Mouse (Mus musculus): ENCODE results near the gene Crym. TPM values are rescaled to one million over a fixed set of nuclear protein-coding genes. Genes with fewer than 3 reads are reported as not detected.

Crym gene
- polyA plus RNA-seq, 1 experiment from 2014 or later: 94.2 TPM

DNA sequence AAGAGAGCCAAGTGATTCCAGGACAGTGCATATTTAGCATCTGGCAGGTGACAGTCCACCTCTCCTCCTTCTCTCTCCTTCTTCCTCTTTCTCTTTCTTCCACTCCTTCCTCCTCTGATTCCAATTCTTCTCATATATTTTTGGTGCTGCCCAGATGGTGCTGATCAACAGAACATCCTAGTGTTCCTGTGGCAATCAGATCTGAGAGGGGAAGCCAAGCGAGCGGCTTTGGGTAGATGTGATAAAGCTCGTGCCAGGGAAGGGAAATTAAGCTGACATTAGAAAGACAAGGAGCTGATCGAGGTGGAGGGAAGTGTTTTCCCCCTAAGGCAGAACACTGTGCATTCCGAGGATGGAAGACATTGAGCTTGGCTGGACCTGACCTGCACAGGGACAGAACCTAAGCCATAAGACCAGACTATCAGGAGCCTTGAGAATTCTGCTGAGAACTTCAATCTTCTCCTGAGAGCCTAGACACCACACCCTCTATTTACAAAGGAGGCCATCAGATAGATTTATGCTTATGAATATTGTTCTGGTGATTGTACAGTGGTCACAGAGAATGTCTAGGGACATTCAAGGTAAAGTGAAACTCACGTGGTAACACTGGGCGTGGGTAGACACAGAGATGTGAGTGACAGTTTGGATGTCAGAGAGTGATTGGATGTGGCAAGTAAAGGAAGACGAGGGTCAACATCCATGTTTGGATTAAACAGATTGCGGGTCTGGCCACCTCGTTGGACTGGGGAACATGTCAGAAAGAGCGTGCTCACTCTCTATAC is 27.0 kb downstream of the Crym start:
- no peaks in the 10 kb centered on the region for H3K4me1 ChIP-seq (ENCODE audit: control insufficient read depth, insufficient read depth, low read length)
- no peak overlapping the region for H3K9ac ChIP-seq (ENCODE audit: low read depth, low read length)
- H3K9me3 ChIP-seq (ENCODE audit: control insufficient read depth, low read length): no peaks in the 10 kb centered on the region
- 78% methylated on average over 11 of the region's 11 CpGs for WGBS
- H3K36me3 ChIP-seq (ENCODE audit: control insufficient read depth, insufficient read depth, low read length): no peaks in the 10 kb centered on the region
- H3K27ac ChIP-seq (ENCODE audit: low read depth, low read length): no peak overlapping the region
- H3K4me3 ChIP-seq (ENCODE audit: low read length): no peak overlapping the region
- no peaks in the 10 kb centered on the region for H3K27me3 ChIP-seq (ENCODE audit: control insufficient read depth, insufficient read depth, low read length)
- no peak overlapping the region; the same call in 1 of the 2 replicates for H3K4me2 ChIP-seq (replicated peaks; ENCODE audit: low read depth, low read length)
- no peak for ATAC-seq (ENCODE audit: low FRiP score, low TSS enrichment)

DNA sequence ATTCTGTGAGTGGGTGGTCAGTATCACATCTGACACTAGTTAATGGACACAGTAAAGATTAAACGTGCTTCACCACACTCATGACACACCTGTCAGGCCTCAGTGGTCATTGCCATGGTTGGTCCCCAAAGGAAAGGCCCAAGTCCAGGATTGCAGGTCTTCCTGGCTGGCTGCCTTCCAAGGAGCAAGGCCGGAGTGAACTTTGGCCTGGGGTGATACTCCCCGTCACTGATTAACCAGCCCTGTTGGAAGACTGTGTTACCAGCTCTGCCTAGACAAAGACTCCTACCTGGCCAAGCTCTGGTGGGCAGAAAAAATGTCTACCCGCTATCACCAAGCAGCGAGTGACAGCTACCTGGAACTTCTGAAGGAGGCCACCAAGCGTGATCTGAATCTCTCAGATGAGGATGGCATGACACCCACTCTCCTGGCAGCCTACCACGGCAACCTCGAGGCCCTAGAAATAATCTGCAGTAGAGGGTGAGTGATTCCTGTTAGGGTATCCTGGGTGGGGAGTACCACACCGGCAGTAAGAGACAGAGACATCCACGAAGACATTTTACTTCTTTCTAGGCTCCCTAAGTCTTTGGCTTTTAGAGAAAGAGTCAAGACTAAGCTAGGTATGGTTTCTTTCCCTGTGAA is 28.2 kb downstream of the Crym start, which contains the start of gene Anks4b:
Gene Anks4b (plus strand): TSS at position 256 of the 642 bp plus-strand sequence.
- Histone ChIP-seq H3K9ac (ENCODE audit: low read depth, low read length) (no peak within 1 kb of the TSS), H3K27me3 (ENCODE audit: control insufficient read depth, insufficient read depth, low read length) (no peaks in the 10 kb centered on the region), H3K4me3 (ENCODE audit: low read length) (no peak within 1 kb of the TSS), H3K9me3 (ENCODE audit: control insufficient read depth, low read length) (no peaks in the 10 kb centered on the region), H3K4me1 (ENCODE audit: control insufficient read depth, insufficient read depth, low read length) (no peaks in the 10 kb centered on the region), H3K36me3 (ENCODE audit: control insufficient read depth, insufficient read depth, low read length) (no peaks in the 10 kb centered on the region), H3K27ac (ENCODE audit: low read depth, low read length) (no peak within 1 kb of the TSS), H3K4me2 (replicated peaks; ENCODE audit: low read depth, low read length) (no peak within 1 kb of the TSS; the same call in 1 of the 2 replicates)
- 71% methylated on average over 10 of the region's 10 CpGs for WGBS
- peak; percentile 82 for ATAC-seq (ENCODE audit: low FRiP score, low TSS enrichment)

DNA sequence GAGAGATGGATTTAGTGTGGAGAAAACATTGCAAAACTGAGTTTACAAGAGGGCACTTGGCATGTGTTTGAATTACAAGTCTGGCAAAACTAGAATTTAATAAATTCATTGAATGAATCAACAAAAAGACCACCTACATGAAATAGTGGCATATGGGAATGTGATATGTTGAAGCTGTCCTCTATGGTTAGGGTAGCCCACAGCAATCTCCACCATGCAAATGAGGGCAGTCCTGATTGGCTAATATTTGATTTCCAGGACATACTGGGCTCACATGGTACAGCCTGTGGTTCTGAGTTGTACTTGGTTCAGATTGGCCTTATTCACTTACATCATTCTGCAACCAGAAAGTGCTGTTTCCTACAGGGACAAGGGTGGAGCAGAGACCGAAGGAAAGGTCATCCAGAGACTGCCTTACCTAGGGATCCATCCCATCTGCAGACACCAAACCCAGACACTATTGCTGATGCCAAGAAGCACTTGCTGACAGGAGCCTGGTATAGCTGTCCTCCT is 29.7 kb downstream of the Crym start:
- no peaks in the 10 kb centered on the region for H3K4me1 ChIP-seq (ENCODE audit: control insufficient read depth, insufficient read depth, low read length)
- ATAC-seq (ENCODE audit: low FRiP score, low TSS enrichment): no peak
- WGBS: 88% methylated on average over 1 of the region's 1 CpGs

DNA sequence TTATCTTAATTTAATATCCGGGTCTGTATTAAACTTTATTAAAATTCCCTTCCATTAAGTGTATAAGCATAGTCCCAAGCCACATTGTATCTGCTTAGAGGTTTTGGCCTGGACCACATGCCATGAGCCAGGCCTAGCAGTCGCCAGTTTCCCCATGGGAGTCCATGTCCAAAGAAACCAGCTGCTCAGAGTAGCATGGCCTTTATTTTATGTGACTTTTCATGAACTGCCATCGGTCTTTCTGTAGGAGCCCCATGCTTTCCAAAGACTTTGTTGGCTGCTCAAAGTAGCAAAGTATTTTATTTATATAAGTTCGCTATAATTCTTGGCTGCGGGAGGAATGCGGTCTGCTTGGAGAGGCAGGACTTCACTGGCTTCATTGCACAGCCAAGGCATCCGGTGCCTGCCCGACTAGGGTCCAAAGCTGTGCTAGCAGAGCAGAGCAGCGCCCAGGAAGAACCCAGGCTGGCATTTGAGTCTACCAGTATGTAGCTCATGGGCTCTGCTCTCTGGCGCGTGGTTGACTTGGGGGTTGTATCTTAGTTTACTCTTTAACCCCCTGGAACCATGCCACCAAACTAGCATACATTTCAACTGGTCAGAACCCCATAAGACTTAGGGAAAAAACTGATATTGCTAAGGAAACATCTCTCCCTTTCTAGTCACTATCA is 38.2 kb downstream of the Crym start:
- no peaks in the 10 kb centered on the region for H3K4me1 ChIP-seq (ENCODE audit: control insufficient read depth, insufficient read depth, low read length)
- 86% methylated on average over 11 of the region's 11 CpGs for WGBS
- no peak overlapping the region for H3K9ac ChIP-seq (ENCODE audit: low read depth, low read length)
- H3K4me3 ChIP-seq (ENCODE audit: low read length): no peak overlapping the region
- no peaks in the 10 kb centered on the region for H3K36me3 ChIP-seq (ENCODE audit: control insufficient read depth, insufficient read depth, low read length)
- ATAC-seq (ENCODE audit: low FRiP score, low TSS enrichment): no peak
- no peak overlapping the region for H3K4me2 ChIP-seq (replicated peaks; ENCODE audit: low read depth, low read length)
- H3K27ac ChIP-seq (ENCODE audit: low read depth, low read length): no peak overlapping the region
- no peaks in the 10 kb centered on the region for H3K27me3 ChIP-seq (ENCODE audit: control insufficient read depth, insufficient read depth, low read length)
- no peaks in the 10 kb centered on the region for H3K9me3 ChIP-seq (ENCODE audit: control insufficient read depth, low read length)

More for the DNA sequence above, 29.7 kb downstream of the Crym start:
- H3K9me3 ChIP-seq (ENCODE audit: control insufficient read depth, low read length): no peaks in the 10 kb centered on the region
- no peak overlapping the region for H3K27ac ChIP-seq (ENCODE audit: low read depth, low read length)
- H3K27me3 ChIP-seq (ENCODE audit: control insufficient read depth, insufficient read depth, low read length): no peaks in the 10 kb centered on the region
- no peak overlapping the region for H3K4me3 ChIP-seq (ENCODE audit: low read length)
- H3K36me3 ChIP-seq (ENCODE audit: control insufficient read depth, insufficient read depth, low read length): no peaks in the 10 kb centered on the region
- no peak overlapping the region for H3K4me2 ChIP-seq (replicated peaks; ENCODE audit: low read depth, low read length)
- H3K9ac ChIP-seq (ENCODE audit: low read depth, low read length): no peak overlapping the region

DNA sequence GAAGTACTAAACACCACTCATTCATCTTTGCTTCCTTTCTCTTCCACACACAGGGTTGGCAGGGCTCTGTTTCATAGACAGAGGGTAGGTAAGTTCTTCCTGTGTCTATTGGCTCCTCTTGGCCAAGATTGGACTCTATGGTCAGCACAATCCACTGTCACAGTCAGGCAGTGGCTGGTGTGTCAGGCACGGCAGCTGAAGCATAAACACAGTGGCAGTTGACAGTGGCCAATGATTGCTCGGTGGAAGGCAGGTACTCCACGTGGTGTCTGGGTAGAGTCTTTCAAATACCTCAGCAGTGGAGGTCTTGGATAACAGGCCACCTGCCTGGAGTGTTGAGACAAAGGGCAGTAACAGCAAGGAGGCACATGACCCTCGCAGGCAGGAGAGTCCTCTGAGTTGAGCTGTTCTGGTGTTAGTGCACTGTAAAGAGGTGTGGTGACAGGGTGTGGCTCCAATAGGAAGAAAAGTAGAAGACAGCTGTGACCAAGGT is 43.7 kb downstream of the Crym start:
- no peak overlapping the region for H3K4me2 ChIP-seq (replicated peaks; ENCODE audit: low read depth, low read length)

DNA sequence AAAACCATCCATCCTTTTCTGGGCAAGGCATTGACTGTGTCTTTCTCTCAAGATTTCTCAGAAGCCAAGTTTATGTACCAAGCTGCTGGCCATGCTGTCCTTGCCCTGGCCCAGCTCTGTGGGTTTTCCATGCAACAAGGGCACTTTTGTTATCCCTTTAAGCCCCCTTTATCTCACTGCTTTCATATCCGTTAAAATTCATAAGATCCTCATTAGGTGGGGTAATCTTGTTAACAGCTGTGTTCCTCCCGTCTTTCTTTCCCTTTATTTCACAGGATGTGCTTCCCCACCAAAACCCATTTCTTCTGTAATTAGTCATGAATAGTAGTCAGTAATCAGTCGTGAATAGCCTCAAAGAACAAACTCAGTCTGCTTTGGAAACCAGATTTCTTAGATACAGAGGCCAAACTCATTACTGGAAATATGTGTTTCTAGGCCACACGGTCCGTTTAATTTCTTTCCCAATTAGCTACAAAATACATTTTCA is 44.3 kb downstream of the Crym start:
- Histone ChIP-seq H3K4me2 (replicated peaks; ENCODE audit: low read depth, low read length) (no peak overlapping the region), H3K27me3 (ENCODE audit: control insufficient read depth, insufficient read depth, low read length) (no peaks in the 10 kb centered on the region), H3K4me1 (ENCODE audit: control insufficient read depth, insufficient read depth, low read length) (no peaks in the 10 kb centered on the region), H3K27ac (ENCODE audit: low read depth, low read length) (no peak overlapping the region), H3K9ac (ENCODE audit: low read depth, low read length) (no peak overlapping the region), H3K36me3 (ENCODE audit: control insufficient read depth, insufficient read depth, low read length) (no peaks in the 10 kb centered on the region), H3K9me3 (ENCODE audit: control insufficient read depth, low read length) (no peaks in the 10 kb centered on the region), H3K4me3 (ENCODE audit: low read length) (no peak overlapping the region)
- ATAC-seq (ENCODE audit: low FRiP score, low TSS enrichment): no peak
- WGBS: 54% methylated on average over 5 of the region's 5 CpGs

More for the DNA sequence above, 43.7 kb downstream of the Crym start:
- no peaks in the 10 kb centered on the region for H3K9me3 ChIP-seq (ENCODE audit: control insufficient read depth, low read length)
- no peak overlapping the region for H3K4me3 ChIP-seq (ENCODE audit: low read length)
- WGBS: 35% methylated on average over 4 of the region's 4 CpGs
- H3K4me1 ChIP-seq (ENCODE audit: control insufficient read depth, insufficient read depth, low read length): no peaks in the 10 kb centered on the region
- H3K27ac ChIP-seq (ENCODE audit: low read depth, low read length): no peak overlapping the region
- H3K9ac ChIP-seq (ENCODE audit: low read depth, low read length): no peak overlapping the region
- no peaks in the 10 kb centered on the region for H3K36me3 ChIP-seq (ENCODE audit: control insufficient read depth, insufficient read depth, low read length)
- H3K27me3 ChIP-seq (ENCODE audit: control insufficient read depth, insufficient read depth, low read length): no peaks in the 10 kb centered on the region
- no peak for ATAC-seq (ENCODE audit: low FRiP score, low TSS enrichment)

DNA sequence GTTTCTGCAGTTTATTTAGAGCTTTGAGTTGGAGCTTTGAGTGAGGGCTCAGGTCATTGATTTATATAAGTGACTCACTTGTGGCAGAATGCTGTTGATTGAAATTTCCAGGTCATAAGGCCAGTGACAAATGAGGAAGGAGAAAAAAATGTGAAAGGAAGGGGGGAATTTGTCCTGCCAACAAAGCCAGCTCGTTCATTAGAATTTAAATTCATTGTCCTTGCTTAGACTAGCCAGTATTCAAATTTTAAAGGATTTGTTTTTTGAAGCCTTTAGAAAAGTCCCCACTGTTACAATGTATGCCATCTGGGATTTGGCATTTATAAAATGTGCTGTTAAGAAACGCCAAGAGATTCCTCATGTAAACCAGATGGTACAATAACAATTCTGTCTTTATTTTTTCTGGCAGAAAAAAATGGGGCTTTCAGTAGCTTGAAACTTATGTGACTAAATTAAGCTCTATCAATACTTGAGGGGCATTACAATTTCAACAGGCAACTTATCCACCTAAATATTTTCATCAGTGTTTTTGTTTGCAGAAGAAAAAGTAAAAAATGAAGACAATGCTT is 45.0 kb downstream of the Crym start:
- no peaks in the 10 kb centered on the region for H3K36me3 ChIP-seq (ENCODE audit: control insufficient read depth, insufficient read depth, low read length)
- H3K9me3 ChIP-seq (ENCODE audit: control insufficient read depth, low read length): no peaks in the 10 kb centered on the region
- no peaks in the 10 kb centered on the region for H3K4me1 ChIP-seq (ENCODE audit: control insufficient read depth, insufficient read depth, low read length)
- no peak for ATAC-seq (ENCODE audit: low FRiP score, low TSS enrichment)
- no peak overlapping the region for H3K27ac ChIP-seq (ENCODE audit: low read depth, low read length)
- H3K9ac ChIP-seq (ENCODE audit: low read depth, low read length): no peak overlapping the region
- no peak overlapping the region for H3K4me2 ChIP-seq (replicated peaks; ENCODE audit: low read depth, low read length)
- H3K27me3 ChIP-seq (ENCODE audit: control insufficient read depth, insufficient read depth, low read length): no peaks in the 10 kb centered on the region
- WGBS: 37% methylated on average over 2 of the region's 2 CpGs
- H3K4me3 ChIP-seq (ENCODE audit: low read length): no peak overlapping the region

DNA sequence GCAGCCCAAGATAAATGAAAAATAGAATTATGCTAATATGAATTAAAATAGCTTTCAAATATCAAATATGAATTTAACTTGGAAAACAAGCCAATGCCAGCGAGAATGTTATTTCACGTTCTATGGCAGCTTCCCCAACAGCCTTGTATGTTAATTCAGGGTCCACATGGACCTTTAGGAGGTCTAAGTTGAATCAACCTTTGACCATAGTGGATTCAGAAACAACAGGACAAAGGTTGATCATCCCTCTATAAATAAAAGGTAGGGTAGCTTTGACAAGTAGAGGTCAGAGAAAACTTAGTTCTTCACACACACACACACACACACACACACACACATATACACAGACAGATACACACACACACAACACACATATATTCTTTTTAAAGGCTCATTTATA is 51.0 kb downstream of the Crym start:
- Histone ChIP-seq H3K4me1 (ENCODE audit: control insufficient read depth, insufficient read depth, low read length) (no peaks in the 10 kb centered on the region), H3K36me3 (ENCODE audit: control insufficient read depth, insufficient read depth, low read length) (no peaks in the 10 kb centered on the region), H3K4me2 (replicated peaks; ENCODE audit: low read depth, low read length) (no peak overlapping the region), H3K27ac (ENCODE audit: low read depth, low read length) (no peak overlapping the region), H3K27me3 (ENCODE audit: control insufficient read depth, insufficient read depth, low read length) (no peaks in the 10 kb centered on the region), H3K9me3 (ENCODE audit: control insufficient read depth, low read length) (no peaks in the 10 kb centered on the region), H3K4me3 (ENCODE audit: low read length) (no peak overlapping the region), H3K9ac (ENCODE audit: low read depth, low read length) (no peak overlapping the region)
- 82% methylated on average over 2 of the region's 2 CpGs for WGBS
- no peak for ATAC-seq (ENCODE audit: low FRiP score, low TSS enrichment)
